Mouse (Mus musculus): ENCODE measurements around the gene Yy1.

Gene Yy1

GRCm38 (mm10) chr12:108857589-108858184 lies 64.9 kb downstream of the Yy1 start:
- no peak for DNase-seq (ENCODE audit: low spot score)

DNA sequence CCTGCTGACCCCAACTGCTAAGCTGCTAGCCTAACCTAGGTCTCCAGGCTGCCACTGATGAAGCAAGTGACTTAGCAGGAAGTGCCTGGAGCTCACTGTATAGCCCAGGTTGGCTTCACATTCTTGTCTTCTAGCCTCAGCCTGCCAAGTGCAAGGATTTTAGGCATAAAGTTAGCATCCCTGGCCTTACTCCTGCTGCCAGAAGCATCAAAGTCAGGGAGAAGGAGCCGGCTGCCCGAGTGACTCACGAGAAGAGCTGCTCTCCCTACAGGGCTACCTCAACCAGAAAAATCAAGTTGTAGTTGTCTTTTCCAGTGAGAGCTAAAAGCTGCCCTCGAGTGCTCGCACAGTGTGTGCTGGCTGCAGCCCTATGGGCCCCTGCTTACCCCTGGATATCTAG lies 65.7 kb downstream of the Yy1 start:
- DNase-seq (ENCODE audit: low spot score) = no peak

DNA sequence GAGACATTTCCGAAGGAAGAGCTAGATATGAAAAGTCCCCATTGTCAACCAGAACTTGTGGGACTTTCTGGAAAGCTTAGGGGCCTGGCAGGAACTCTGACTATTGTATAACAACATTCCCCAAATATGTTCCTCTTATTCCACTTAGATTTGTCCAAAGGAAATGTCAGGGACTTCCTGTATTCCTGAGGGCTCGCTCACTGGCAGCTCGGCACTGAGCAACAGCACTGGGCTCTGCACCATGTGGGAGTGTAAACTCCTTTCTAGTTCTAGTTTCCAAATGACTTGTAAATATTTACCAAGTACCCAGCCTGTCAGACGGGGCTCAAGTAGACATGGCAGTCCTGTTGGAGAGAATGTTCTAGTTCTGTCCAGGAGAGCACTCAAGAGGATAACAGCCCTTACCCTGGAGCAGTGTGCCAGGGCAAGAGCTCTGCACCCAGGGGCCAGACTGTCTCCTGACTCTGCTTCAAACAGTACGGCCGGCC lies 72.3 kb downstream of the Yy1 start:
- DNase-seq (ENCODE audit: low spot score) = no peak

DNA sequence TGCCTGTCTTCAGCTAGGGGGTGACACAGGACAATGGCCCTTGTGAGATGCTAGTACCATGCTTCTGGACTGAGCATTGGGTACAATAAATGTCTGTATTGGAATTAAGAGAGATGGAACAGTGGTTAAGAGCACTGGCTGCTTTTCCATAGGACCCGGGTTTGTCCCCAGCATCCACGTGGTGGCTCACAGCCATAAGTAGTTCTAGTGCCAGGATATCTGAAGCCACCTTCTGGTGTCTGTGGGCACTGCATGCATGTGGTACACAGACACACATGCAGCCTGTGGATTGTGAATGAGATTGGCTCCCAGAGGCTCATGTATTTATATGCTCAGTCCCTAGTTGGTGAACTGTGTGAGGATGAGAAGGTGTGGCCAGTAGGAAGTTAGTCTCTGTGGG lies 76.8 kb downstream of the Yy1 start:
- DNase-seq (ENCODE audit: low spot score) = no peak

Measured in spleen, adult 12 weeks (tissue).